Mouse (Mus musculus) testis, adult 2 months (tissue): ENCODE results near the gene Armc9.

Experiments used
- CTCF ChIP-seq: fragments of 200-500 bp; IDR thresholded peaks from 2 replicates; pipeline ENCODE4 v1.5.1; 2012; ENCODE audit warnings: low read depth, mild to moderate bottlenecking, inconsistent platforms, low read length, moderate library complexity; ENCODE audit not compliant: control insufficient read depth, insufficient read depth, insufficient replicate concordance
- POLR2A ChIP-seq: fragments of 200-500 bp; IDR thresholded peaks from 2 replicates; pipeline ENCODE4 v1.6.1; 2012; ENCODE audit warnings: low read depth, mild to moderate bottlenecking, inconsistent platforms, low read length, moderate library complexity; ENCODE audit not compliant: control insufficient read depth

GRCm38 (mm10) chr1:86212731-86213130, 58.2 kb downstream of the Armc9 start:
- TF ChIP-seq CTCF (no peak), POLR2A (no peak)
